Mouse (Mus musculus): ENCODE measurements at regions not wholly inside any gene's neighbourhood (a gene's known extent, or its start where the extent isn't known, plus 50 kb on each side); places are given as distances from the start of the nearest gene placed in this dataset.

GRCm38 (mm10) chr15:56350903-56351302 is 1126.5 kb downstream of the Slc22a22 start:
- DNase-seq: no peak
- TF ChIP-seq CTCF (IDR thresholded peaks at IDR 0.05): no peak
- Histone ChIP-seq H3K27ac (no peak overlapping the region), H3K4me3 (no peak overlapping the region)
- intact Hi-C loops (cut with DNase I): no loop called here

- intact Hi-C loops (cut with DNase I): no loop called here
- Histone ChIP-seq H3K27ac (no peak overlapping the region), H3K4me3 (no peak overlapping the region)
- no peak for TF ChIP-seq CTCF (IDR thresholded peaks at IDR 0.05)
- DNase-seq: no peak
Measured at GRCm38 (mm10) chr15:56346111-56346510, 1131.3 kb downstream of the Slc22a22 start.

GRCm38 (mm10) chr15:56344973-56345372 is 1132.5 kb downstream of the Slc22a22 start:
- no peak for TF ChIP-seq CTCF (IDR thresholded peaks at IDR 0.05)
- Histone ChIP-seq H3K27ac (no peak overlapping the region), H3K4me3 (no peak overlapping the region)
- intact Hi-C loops (cut with DNase I): no loop called here
- no peak for DNase-seq

GRCm38 (mm10) chr15:56344304-56344932 is 1133.0 kb downstream of the Slc22a22 start:
- Histone ChIP-seq H3K27ac (no peak overlapping the region), H3K4me3 (no peak overlapping the region)
- intact Hi-C loops (cut with DNase I): no loop called here
- TF ChIP-seq CTCF (IDR thresholded peaks at IDR 0.05): peak; percentile 47
- no peak for DNase-seq

- Histone ChIP-seq H3K27ac (no peak overlapping the region), H3K4me3 (no peak overlapping the region)
- no peak for TF ChIP-seq CTCF (IDR thresholded peaks at IDR 0.05)
- intact Hi-C loops (cut with DNase I): loop anchor here (2.0 to 10.0 kb wide), 4 partner anchors 407 to 1234 kb away; no protein-coding TSS in a partner anchor
- no peak for DNase-seq
Measured at GRCm38 (mm10) chr15:56337879-56338278, 1139.5 kb downstream of the Slc22a22 start.

- intact Hi-C loops (cut with DNase I): loop anchor here (2.0 to 10.0 kb wide), 4 partner anchors 408 to 1236 kb away; no protein-coding TSS in a partner anchor
- DNase-seq: peak; percentile 69
- H3K4me3 ChIP-seq: no peak overlapping the region
- H3K27ac ChIP-seq: no peak overlapping the region
- TF ChIP-seq CTCF (IDR thresholded peaks at IDR 0.05): peak; percentile 73
Measured at GRCm38 (mm10) chr15:56336449-56336848, 1141.0 kb downstream of the Slc22a22 start.

GRCm38 (mm10) chr15:56335011-56335410 is 1142.4 kb downstream of the Slc22a22 start:
- no peak for DNase-seq
- intact Hi-C loops (cut with DNase I): loop anchor here (5.0 to 10.0 kb wide), 3 partner anchors 517 to 1237 kb away; no protein-coding TSS in a partner anchor
- Histone ChIP-seq H3K4me3 (no peak overlapping the region), H3K27ac (no peak overlapping the region)
- no peak for TF ChIP-seq CTCF (IDR thresholded peaks at IDR 0.05)

GRCm38 (mm10) chr15:56320501-56320900 is 1156.9 kb downstream of the Slc22a22 start:
- TF ChIP-seq CTCF (IDR thresholded peaks at IDR 0.05): no peak
- intact Hi-C loops (cut with DNase I): no loop called here

GRCm38 (mm10) chr15:56294910-56295438 is 1182.5 kb downstream of the Slc22a22 start:
- H3K27ac ChIP-seq: no peak overlapping the region
- DNase-seq: no peak
- H3K4me3 ChIP-seq: no peak overlapping the region
- intact Hi-C loops (cut with DNase I): no loop called here
- TF ChIP-seq CTCF (IDR thresholded peaks at IDR 0.05): no peak

More at GRCm38 (mm10) chr15:56320501-56320900, 1156.9 kb downstream of the Slc22a22 start:
- Histone ChIP-seq H3K4me3 (no peak overlapping the region), H3K27ac (no peak overlapping the region)
- DNase-seq: no peak

- TF ChIP-seq CTCF (IDR thresholded peaks at IDR 0.05): no peak
- no peak overlapping the region for H3K27ac ChIP-seq
- H3K4me3 ChIP-seq: no peak overlapping the region
- DNase-seq: peak; percentile 62
- intact Hi-C loops (cut with DNase I): no loop called here
Measured at GRCm38 (mm10) chr15:56278622-56279301, 1198.7 kb downstream of the Slc22a22 start.

- Histone ChIP-seq H3K4me3 (no peak overlapping the region), H3K27ac (no peak overlapping the region)
- no peak for TF ChIP-seq CTCF (IDR thresholded peaks at IDR 0.05)
- DNase-seq: no peak
- intact Hi-C loops (cut with DNase I): no loop called here
Measured at GRCm38 (mm10) chr15:56278006-56278405, 1199.4 kb downstream of the Slc22a22 start.

- no peak for TF ChIP-seq CTCF (IDR thresholded peaks at IDR 0.05)
- Histone ChIP-seq H3K27ac (no peak overlapping the region), H3K4me3 (no peak overlapping the region)
- DNase-seq: no peak
- intact Hi-C loops (cut with DNase I): no loop called here
Measured at GRCm38 (mm10) chr15:56248731-56249130, 1228.7 kb downstream of the Slc22a22 start.

GRCm38 (mm10) chr15:56244004-56244735 is 1233.3 kb downstream of the Slc22a22 start:
- DNase-seq: no peak
- TF ChIP-seq CTCF (IDR thresholded peaks at IDR 0.05): no peak
- Histone ChIP-seq H3K27ac (no peak overlapping the region), H3K4me3 (no peak overlapping the region)
- intact Hi-C loops (cut with DNase I): no loop called here
